Mouse (Mus musculus) liver, adult (tissue): Measurements from ENCODE around the gene Kif3a.

Source experiments
- GATA4 ChIP-seq: IDR thresholded peaks from 2 replicates; pipeline ENCODE4 v1.6.1; 2014; ENCODE audit warnings: mild to moderate bottlenecking, low read length; ENCODE audit not compliant: insufficient replicate concordance

The Kif3a gene

GRCm38 (mm10) chr11:53530001-53530400 lies 37.2 kb upstream of the Kif3a start:
- no peak for TF ChIP-seq GATA4

GRCm38 (mm10) chr11:53531578-53532230 lies 35.5 kb upstream of the Kif3a start:
- no peak for TF ChIP-seq GATA4

- TF ChIP-seq GATA4, result no peak
Measured at GRCm38 (mm10) chr11:53532231-53532620, 35.0 kb upstream of the Kif3a start.

- TF ChIP-seq GATA4, result no peak
Measured at GRCm38 (mm10) chr11:53539002-53539491, 28.1 kb upstream of the Kif3a start.

- no peak for TF ChIP-seq GATA4
Measured at GRCm38 (mm10) chr11:53540394-53540793, 26.8 kb upstream of the Kif3a start.

- no peak for TF ChIP-seq GATA4
Measured at GRCm38 (mm10) chr11:53541222-53541621, 26.0 kb upstream of the Kif3a start.

GRCm38 (mm10) chr11:53543021-53543420 lies 24.2 kb upstream of the Kif3a start:
- no peak for TF ChIP-seq GATA4

- no peak for TF ChIP-seq GATA4
Measured at GRCm38 (mm10) chr11:53546271-53546670, 20.9 kb upstream of the Kif3a start.

- TF ChIP-seq GATA4, result no peak
Measured at GRCm38 (mm10) chr11:53547566-53547965, 19.6 kb upstream of the Kif3a start.

- TF ChIP-seq GATA4, result no peak
Measured at GRCm38 (mm10) chr11:53548036-53548605, 19.1 kb upstream of the Kif3a start.

GRCm38 (mm10) chr11:53550714-53551113 lies 16.5 kb upstream of the Kif3a start:
- no peak for TF ChIP-seq GATA4

- TF ChIP-seq GATA4, result no peak
Measured at GRCm38 (mm10) chr11:53551754-53552153, 15.4 kb upstream of the Kif3a start.

GRCm38 (mm10) chr11:53561986-53562385 lies 5.2 kb upstream of the Kif3a start:
- TF ChIP-seq GATA4, result no peak

GRCm38 (mm10) chr11:53566646-53567045 lies 533 bp upstream of the Kif3a start:
- TF ChIP-seq GATA4, result no peak

- no peak for TF ChIP-seq GATA4
Measured at GRCm38 (mm10) chr11:53580562-53580961, 13.4 kb downstream of the Kif3a start.

- no peak for TF ChIP-seq GATA4
Measured at GRCm38 (mm10) chr11:53583151-53583550, 16.0 kb downstream of the Kif3a start.

- TF ChIP-seq GATA4, result no peak
Measured at GRCm38 (mm10) chr11:53584849-53585248, 17.7 kb downstream of the Kif3a start.
